Mouse (Mus musculus): ENCODE results near the gene Syk. TPM values are rescaled to one million over a fixed set of nuclear protein-coding genes. Genes with fewer than 3 reads are reported as not detected.
A peak's percentile ranks its signal among the peaks of the same experiment; 100 is the strongest.

Gene Syk
- total RNA-seq, 1 experiment: 13.3 TPM

DNA sequence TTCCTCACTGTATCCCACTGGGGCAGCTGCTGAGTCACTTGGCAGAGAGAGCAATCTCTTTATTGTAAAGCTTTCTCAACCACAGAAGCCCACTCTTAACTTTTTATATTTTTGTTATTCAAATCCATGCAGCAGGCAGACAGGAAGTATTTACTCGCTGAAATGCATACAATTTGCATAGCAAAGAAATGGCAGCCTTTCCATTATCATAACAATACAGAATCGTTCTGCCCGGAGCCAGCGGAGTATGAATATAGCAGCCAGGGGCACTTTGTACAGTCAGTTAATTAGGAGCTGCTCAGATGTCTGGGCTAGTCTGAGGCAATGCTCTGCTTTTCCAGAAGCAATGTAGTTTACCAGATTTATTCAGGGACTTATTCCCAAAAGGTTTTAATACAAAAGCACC is 20.8 kb upstream of the Syk start:
- H3K9me3 ChIP-seq (ENCODE audit: control insufficient read depth, insufficient read depth, low read depth, low read length): no peaks in the 10 kb centered on the region
- TF ChIP-seq HCFC1 (IDR thresholded peaks at IDR 0.05; ENCODE audit: borderline replicate concordance, insufficient read depth, low read length) (no peak), ZC3H11A (IDR thresholded peaks at IDR 0.05; ENCODE audit: borderline replicate concordance, low read depth, low read length) (no peak), MAFK (IDR thresholded peaks at IDR 0.05; ENCODE audit: insufficient read depth, low read depth, low read length) (peak; percentile 76), CHD2 (IDR thresholded peaks at IDR 0.05; ENCODE audit: low read depth, low read length) (peak; percentile 75; the same call in 1 of the 2 replicates)
- in situ Hi-C loops (cut with MboI; ENCODE audit: low sequenced_read_pairs in 2 of 2, unreplicated experiment in 2 of 2): no loop called here

DNA sequence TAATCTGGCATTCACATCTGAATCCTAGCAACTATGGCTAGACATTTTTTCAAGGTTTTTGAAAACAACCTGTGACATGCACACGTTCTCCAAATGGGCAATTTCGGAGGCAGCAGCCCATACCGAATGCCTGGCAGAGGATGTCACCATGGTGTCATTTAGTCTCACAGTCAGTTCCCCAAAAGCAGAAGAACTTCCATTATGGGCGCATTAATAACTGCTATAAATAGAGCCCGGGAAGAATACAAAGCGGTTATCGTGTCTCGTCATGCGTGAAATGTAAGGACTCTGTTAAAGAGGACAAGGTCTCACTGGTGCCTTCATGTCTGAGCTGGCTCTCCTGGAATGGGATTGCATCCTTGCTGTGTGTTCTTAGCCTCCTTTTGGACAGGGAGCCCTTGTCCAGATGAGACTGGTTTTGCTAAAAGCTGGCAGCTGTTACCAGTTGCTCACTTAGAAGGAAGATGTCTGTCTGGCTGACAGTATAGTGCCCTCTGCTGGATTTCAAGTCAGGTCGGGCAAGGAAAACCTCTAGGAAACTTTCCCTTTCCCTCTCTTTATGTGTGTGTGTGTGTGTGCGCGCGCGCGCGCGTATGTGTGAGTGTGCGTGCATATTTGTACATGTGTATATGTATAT is 17.8 kb upstream of the Syk start:
- in situ Hi-C loops (cut with MboI; ENCODE audit: low sequenced_read_pairs in 2 of 2, unreplicated experiment in 2 of 2): no loop called here
- no peak overlapping the region for H3K4me3 ChIP-seq (ENCODE audit: insufficient read depth in 1 of 2, low read depth in 1 of 2, low read length in 2 of 2, poor library complexity in 1 of 2, severe bottlenecking in 1 of 2)
- H3K27ac ChIP-seq (ENCODE audit: insufficient read depth, low read depth, low read length, poor library complexity, severe bottlenecking): no peak overlapping the region
- H3K9me3 ChIP-seq (ENCODE audit: control insufficient read depth, insufficient read depth, low read depth, low read length): no peaks in the 10 kb centered on the region
- no peak for DNase-seq (ENCODE audit: low read depth, low spot score)
- no peak overlapping the region for H3K9ac ChIP-seq (ENCODE audit: insufficient read depth, low read depth, low read length, poor library complexity, severe bottlenecking)
- no peak for TF ChIP-seq ZC3H11A (IDR thresholded peaks at IDR 0.05; ENCODE audit: borderline replicate concordance, low read depth, low read length)
- TF ChIP-seq MAFK (IDR thresholded peaks at IDR 0.05; ENCODE audit: insufficient read depth, low read depth, low read length): no peak
- no peak for TF ChIP-seq CHD2 (IDR thresholded peaks at IDR 0.05; ENCODE audit: low read depth, low read length)
- TF ChIP-seq HCFC1 (IDR thresholded peaks at IDR 0.05; ENCODE audit: borderline replicate concordance, insufficient read depth, low read length): no peak
- TF ChIP-seq ZNF384 (IDR thresholded peaks at IDR 0.05; ENCODE audit: low read depth, low read length): no peak
- peaks cover 20 to 31% of the 10 kb centered on the region in 2 experiments for H3K4me1 ChIP-seq (ENCODE audit: control insufficient read depth in 2 of 2, insufficient read depth in 2 of 2, low read length in 2 of 2, poor library complexity in 1 of 2)
- H3K36me3 ChIP-seq (ENCODE audit: control insufficient read depth, insufficient read depth, low read length, poor library complexity, severe bottlenecking): no peaks in the 10 kb centered on the region

More for the DNA sequence above, 20.8 kb upstream of the Syk start:
- Histone ChIP-seq H3K9ac (ENCODE audit: insufficient read depth, low read depth, low read length, poor library complexity, severe bottlenecking) (no peak overlapping the region), H3K27ac (ENCODE audit: insufficient read depth, low read depth, low read length, poor library complexity, severe bottlenecking) (peak overlapping the region; percentile 78; the same call in 1 of the 2 replicates), H3K4me3 (ENCODE audit: insufficient read depth in 1 of 2, low read depth in 1 of 2, low read length in 2 of 2, poor library complexity in 1 of 2, severe bottlenecking in 1 of 2) (no peak overlapping the region), H3K4me1 (ENCODE audit: control insufficient read depth in 2 of 2, insufficient read depth in 2 of 2, low read length in 2 of 2, poor library complexity in 1 of 2) (peaks cover 20 to 31% of the 10 kb centered on the region in 2 experiments), H3K36me3 (ENCODE audit: control insufficient read depth, insufficient read depth, low read length, poor library complexity, severe bottlenecking) (no peaks in the 10 kb centered on the region)
- peak; percentile 65 for DNase-seq (ENCODE audit: low read depth, low spot score)

DNA sequence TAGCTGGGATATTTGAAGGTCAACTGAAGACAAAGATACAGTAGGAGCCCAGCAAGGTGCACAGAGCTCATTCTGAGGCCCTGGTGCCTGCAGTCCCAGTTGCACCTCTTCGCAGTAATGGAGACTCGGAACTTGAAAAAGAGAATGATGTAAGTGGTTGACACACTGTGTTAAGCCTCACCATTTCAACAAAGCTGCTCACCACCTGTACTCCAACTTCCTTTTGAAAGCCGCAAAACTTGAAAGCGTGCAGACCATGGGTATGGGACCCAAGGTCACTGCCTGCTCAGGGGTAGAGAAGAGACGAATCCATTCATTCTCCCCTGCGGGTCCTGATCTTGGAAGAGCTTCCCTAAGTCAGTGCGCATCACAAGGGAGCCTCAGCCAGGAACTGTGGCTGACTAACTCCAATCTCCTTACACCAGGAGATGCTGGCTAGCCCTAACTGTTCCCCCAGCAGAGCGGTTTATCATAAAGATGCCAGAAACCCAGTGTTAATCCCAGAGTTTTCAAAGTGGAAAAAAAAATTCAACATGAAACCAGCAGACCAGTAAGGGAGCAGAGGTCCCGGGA is 16.7 kb upstream of the Syk start:
- no peaks in the 10 kb centered on the region for H3K9me3 ChIP-seq (ENCODE audit: control insufficient read depth, insufficient read depth, low read depth, low read length)
- no peak overlapping the region for H3K27ac ChIP-seq (ENCODE audit: insufficient read depth, low read depth, low read length, poor library complexity, severe bottlenecking)
- TF ChIP-seq ZNF384 (IDR thresholded peaks at IDR 0.05; ENCODE audit: low read depth, low read length) (no peak), HCFC1 (IDR thresholded peaks at IDR 0.05; ENCODE audit: borderline replicate concordance, insufficient read depth, low read length) (no peak), CHD2 (IDR thresholded peaks at IDR 0.05; ENCODE audit: low read depth, low read length) (no peak), ZC3H11A (IDR thresholded peaks at IDR 0.05; ENCODE audit: borderline replicate concordance, low read depth, low read length) (no peak), MAFK (IDR thresholded peaks at IDR 0.05; ENCODE audit: insufficient read depth, low read depth, low read length) (no peak)
- no peak for DNase-seq (ENCODE audit: low read depth, low spot score)
- H3K4me3 ChIP-seq (ENCODE audit: insufficient read depth in 1 of 2, low read depth in 1 of 2, low read length in 2 of 2, poor library complexity in 1 of 2, severe bottlenecking in 1 of 2): no peak overlapping the region
- no peak overlapping the region for H3K9ac ChIP-seq (ENCODE audit: insufficient read depth, low read depth, low read length, poor library complexity, severe bottlenecking)
- H3K36me3 ChIP-seq (ENCODE audit: control insufficient read depth, insufficient read depth, low read length, poor library complexity, severe bottlenecking): no peaks in the 10 kb centered on the region
- in situ Hi-C loops (cut with MboI; ENCODE audit: low sequenced_read_pairs in 2 of 2, unreplicated experiment in 2 of 2): no loop called here
- H3K4me1 ChIP-seq (ENCODE audit: control insufficient read depth in 2 of 2, insufficient read depth in 2 of 2, low read length in 2 of 2, poor library complexity in 1 of 2): peaks cover 16 to 28% of the 10 kb centered on the region in 2 experiments

DNA sequence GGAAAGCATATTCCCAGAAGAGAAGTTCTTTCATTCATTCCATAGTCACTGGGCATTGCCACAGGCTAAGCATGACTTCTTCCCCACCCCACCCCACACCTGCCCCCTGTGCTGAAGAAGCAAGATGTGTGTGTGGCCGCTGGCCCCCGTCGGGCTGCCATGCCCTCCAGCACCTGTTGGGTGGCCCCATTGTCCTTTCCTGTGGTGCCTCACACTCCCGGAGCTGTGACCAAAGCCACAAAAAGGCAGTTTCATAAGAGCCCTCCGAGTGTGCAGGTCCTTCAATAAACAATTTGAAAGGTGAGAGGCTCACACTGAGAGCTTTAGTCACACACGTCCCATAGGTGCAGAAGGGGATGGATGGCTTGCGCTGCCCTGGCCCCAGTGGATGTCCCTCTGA is 16.2 kb upstream of the Syk start:
- no peaks in the 10 kb centered on the region for H3K36me3 ChIP-seq (ENCODE audit: control insufficient read depth, insufficient read depth, low read length, poor library complexity, severe bottlenecking)
- H3K4me3 ChIP-seq (ENCODE audit: insufficient read depth in 1 of 2, low read depth in 1 of 2, low read length in 2 of 2, poor library complexity in 1 of 2, severe bottlenecking in 1 of 2): no peak overlapping the region
- in situ Hi-C loops (cut with MboI; ENCODE audit: low sequenced_read_pairs in 2 of 2, unreplicated experiment in 2 of 2): no loop called here
- H3K4me1 ChIP-seq (ENCODE audit: control insufficient read depth in 2 of 2, insufficient read depth in 2 of 2, low read length in 2 of 2, poor library complexity in 1 of 2): peaks cover 11 to 24% of the 10 kb centered on the region in 2 experiments
- no peak overlapping the region for H3K9ac ChIP-seq (ENCODE audit: insufficient read depth, low read depth, low read length, poor library complexity, severe bottlenecking)
- TF ChIP-seq ZC3H11A (IDR thresholded peaks at IDR 0.05; ENCODE audit: borderline replicate concordance, low read depth, low read length) (no peak), HCFC1 (IDR thresholded peaks at IDR 0.05; ENCODE audit: borderline replicate concordance, insufficient read depth, low read length) (no peak), MAFK (IDR thresholded peaks at IDR 0.05; ENCODE audit: insufficient read depth, low read depth, low read length) (no peak), ZNF384 (IDR thresholded peaks at IDR 0.05; ENCODE audit: low read depth, low read length) (no peak), CHD2 (IDR thresholded peaks at IDR 0.05; ENCODE audit: low read depth, low read length) (no peak)
- no peak overlapping the region for H3K27ac ChIP-seq (ENCODE audit: insufficient read depth, low read depth, low read length, poor library complexity, severe bottlenecking)
- no peaks in the 10 kb centered on the region for H3K9me3 ChIP-seq (ENCODE audit: control insufficient read depth, insufficient read depth, low read depth, low read length)
- DNase-seq (ENCODE audit: low read depth, low spot score): no peak
